Mouse (Mus musculus) bone marrow, adult 2 months (tissue): ENCODE data around the gene Gm7138.
A peak's percentile ranks its signal among the peaks of the same experiment; 100 is the strongest.

Source experiments
- CTCF ChIP-seq: fragments of 200-500 bp; IDR thresholded peaks from 2 replicates; pipeline ENCODE4 v1.5.1; 2011; ENCODE audit warnings: low read length, control low read depth; ENCODE audit not compliant: control insufficient read depth, insufficient read depth
- POLR2A ChIP-seq: fragments of 200-500 bp; IDR thresholded peaks from 2 replicates; pipeline ENCODE4 v1.6.1; 2011; ENCODE audit warnings: low read depth, mild to moderate bottlenecking, control low read depth, low read length, borderline replicate concordance; ENCODE audit not compliant: control insufficient read depth

DNA sequence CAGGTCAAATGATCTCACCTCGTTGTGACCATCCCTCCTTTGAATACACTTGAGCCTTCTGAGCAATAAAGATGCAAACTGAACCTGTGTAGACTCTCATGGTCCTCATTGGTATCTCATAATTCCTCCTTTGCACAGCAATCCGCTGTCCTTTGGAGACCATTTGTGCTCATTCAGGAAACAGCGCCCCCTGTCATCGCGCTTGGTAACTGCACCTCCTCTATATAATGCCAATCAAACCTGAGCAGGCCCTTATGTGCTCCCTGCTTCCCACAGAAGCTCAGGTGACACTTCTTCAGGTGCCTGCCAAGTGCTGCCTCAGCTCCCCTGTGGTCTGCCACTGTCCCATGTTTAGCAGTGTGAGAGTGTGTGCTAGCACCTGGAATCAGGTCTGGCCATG lies 38.8 kb upstream of the Gm7138 start:
- TF ChIP-seq CTCF (peak; percentile 47; the same call in 1 of the 2 replicates), POLR2A (no peak)
